Mouse (Mus musculus): Measurements from ENCODE around the gene Cacna1c.

The Cacna1c gene

GRCm38 (mm10) chr6:119139561-119139960 lies 56.7 kb downstream of the Cacna1c start:
- peak; percentile 1 for DNase-seq (ENCODE audit: low spot score)

DNA sequence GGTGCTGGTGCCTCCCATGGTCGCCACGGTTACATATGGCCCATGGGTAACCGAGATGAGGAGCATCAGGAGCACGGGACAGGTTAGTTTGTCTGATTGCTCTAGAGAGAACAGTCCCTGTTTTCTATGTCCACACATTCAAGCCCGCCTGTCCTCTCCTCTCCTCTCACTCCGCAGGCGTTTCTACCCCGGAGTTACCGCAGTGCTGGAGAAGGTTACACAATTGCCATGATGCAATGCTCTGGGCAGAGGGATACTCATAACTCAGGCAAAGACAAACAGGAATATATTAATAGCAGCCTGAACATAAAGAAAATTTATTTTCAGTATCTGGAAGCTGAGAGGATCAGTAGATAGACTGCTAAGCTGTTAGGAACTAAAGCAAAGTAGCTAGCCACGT lies 58.5 kb downstream of the Cacna1c start:
- peak; percentile 38 for DNase-seq (ENCODE audit: low spot score)

- no peak for DNase-seq (ENCODE audit: low spot score)
Observed at GRCm38 (mm10) chr6:119132863-119133262, 63.4 kb downstream of the Cacna1c start.

GRCm38 (mm10) chr6:119132111-119132735 lies 64.0 kb downstream of the Cacna1c start:
- DNase-seq (ENCODE audit: low spot score): no peak

GRCm38 (mm10) chr6:119129664-119130063 lies 66.6 kb downstream of the Cacna1c start:
- DNase-seq (ENCODE audit: low spot score): peak; percentile 45

DNA sequence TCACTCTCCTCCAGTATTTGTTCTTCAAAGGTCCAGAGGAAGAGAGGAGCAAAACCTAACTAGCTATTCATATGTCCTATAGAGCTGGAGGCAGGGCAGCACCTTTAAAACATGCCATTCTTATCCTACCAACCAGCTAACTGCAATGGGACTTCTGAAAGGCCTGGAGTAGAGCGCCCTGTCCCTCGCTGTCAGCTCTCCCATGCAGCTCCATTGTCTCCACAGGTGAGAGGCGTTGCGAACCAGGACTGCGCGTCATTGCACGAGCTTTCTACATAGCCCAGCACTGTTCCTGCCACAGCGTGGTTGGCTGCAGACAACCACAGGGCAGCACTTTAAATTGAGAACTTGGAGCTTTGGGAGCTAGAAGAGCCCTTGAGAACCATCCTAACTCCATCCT lies 67.7 kb downstream of the Cacna1c start:
- DNase-seq (ENCODE audit: low spot score): no peak

DNA sequence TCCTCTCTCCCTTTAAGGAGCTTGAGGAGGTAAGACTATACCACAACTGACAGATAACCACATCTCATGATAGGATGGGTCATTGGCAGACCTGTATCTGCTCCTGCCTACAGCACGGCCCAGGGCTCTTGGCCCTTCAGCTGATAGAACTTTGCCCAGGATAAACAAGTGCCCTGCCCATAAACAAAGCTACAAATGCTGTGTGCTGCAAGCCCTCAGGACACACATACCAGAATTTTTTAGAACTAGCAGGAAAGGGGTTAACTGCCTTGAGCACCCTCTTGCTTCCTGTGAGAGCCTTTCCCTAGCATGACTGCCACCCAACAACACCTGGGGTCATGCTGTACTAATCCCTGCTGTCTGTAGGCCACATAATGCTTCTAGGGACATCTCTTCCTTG lies 68.1 kb downstream of the Cacna1c start:
- DNase-seq (ENCODE audit: low spot score): no peak

DNA sequence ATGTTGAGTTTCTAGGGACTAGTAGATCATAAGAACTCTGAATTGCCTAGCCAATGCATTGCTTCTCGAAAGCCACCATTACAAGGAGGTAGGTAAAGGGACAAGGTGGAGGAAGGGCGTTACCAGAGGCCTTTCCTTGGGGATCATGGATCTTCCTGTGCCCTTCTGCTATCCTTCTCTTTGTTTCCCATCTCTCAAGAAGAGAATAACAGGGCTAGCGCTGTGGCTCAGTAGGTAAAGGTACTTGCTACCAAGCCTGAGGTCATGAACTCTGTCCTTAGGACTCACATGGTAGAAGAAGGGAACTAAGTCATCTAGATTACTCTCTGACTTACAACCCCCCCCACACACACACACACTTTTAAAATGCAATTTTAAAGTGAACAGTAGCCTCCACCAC lies 69.2 kb downstream of the Cacna1c start:
- no peak for DNase-seq (ENCODE audit: low spot score)

- DNase-seq (ENCODE audit: low spot score): no peak
Observed at GRCm38 (mm10) chr6:119118371-119118770, 77.8 kb downstream of the Cacna1c start.

DNA sequence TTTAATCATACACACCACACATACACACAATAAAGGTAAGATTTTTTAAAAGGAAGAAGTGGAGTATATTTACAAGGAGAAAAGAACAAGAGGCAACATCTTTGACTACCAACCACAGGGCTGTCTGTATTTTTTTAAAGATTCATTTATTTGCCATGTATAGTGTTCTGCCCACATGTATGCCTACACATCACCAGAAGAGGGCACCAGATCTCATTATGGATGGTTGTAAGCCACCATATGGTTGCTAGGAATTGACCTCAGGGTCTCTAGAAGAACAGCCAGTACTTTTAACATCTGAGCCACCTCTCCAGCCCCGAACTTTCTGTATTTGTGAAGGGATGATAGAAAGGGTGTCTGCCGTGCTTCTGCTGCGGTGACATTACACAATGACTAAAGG lies 79.9 kb downstream of the Cacna1c start:
- no peak for DNase-seq (ENCODE audit: low spot score)

DNA sequence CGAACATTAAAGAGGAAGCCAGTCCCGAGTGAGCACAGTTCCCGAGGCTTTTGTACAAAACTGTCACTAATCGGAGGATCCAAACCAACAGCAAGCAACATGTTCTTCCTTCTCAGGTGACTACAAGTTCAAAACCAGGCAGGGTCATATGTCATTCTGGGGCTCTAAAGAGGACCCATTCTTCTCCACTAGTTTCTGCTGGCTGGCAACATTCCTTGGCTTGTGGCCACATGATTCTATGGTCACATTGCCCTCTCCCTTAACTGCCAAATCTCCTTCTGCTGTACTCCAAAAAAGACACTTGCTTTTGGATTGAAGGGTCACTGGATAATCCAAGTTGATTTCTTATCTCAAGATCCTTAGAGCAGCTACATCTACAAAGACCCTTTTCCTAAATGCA lies 82.9 kb downstream of the Cacna1c start:
- DNase-seq (ENCODE audit: low spot score): no peak

- DNase-seq (ENCODE audit: low spot score): no peak
Observed at GRCm38 (mm10) chr6:119110369-119110768, 85.8 kb downstream of the Cacna1c start.

DNA sequence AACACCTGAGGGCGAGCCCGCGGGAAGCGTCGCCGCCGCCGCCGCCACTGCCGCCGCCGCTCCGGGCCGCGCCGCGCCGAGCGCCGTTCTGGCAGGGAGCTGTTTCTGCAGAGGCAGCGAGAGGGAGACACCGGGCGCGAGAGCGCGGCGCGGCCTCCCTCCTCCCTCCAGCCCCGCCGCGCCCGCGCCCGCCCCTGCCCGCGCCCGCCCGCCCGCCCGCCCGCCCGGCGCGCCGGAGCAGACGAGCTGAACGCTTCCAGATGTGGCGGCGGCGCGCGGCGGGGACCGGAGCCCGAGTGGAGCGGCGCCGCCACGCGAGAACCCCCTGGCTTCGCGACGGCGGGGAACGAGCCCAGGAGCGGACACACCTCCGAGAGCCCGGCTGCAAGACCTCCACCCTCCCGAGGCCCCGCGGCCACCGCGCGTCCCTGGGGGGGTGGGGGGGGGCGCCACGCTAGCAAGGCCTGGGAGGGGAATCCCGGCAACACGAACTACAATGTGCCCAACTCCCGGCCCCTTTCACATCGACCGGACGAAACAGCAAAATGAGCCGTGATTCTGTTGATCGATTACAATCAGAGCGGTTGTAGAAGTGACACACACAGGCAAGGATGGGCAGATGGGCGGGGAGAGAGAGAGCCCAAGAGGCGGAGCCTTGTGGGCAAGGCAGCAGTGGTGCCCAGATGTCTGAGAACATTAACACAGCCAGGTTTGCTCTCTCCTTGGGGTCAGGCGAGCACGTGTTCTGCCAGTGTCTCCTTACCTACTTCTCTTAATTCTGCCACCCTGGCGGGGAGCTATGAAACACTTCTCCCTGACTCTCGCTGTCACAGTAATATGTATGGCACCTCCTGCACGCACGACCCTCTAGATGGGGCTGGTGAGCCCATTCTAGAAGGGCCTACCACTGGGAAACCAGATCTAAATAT lies 87.5 kb downstream of the Cacna1c start:
- DNase-seq (ENCODE audit: low spot score): peak; percentile 54

DNA sequence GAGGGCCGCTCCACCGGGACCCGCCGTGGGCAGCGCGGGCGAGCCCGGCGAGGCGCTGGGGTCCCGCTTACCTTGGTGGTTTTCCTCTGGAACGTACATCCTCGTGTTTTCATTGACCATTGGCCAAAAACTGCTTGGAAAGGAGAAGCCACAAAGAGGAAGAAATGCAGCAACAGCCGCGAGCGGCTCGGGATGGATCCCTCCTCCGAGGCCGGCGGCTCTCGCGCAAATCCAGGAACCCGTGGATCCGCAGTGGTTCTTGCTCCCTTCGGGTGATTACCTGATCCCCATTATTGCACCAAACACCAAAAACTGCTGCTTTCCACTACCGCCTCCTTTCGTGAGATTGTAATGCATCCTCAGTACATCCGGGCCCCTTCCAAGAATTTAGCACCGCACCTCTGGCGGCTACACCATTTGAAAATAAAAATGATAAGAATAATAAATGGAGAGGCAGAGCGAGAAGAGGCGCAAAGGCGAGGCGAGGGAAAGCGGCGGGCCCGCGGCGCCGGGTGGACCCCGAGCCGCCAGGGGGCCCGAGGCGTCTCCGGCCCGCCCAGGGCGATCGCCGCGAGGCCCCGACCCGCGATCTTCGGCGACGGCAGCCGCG lies 88.3 kb downstream of the Cacna1c start:
- no peak for DNase-seq (ENCODE audit: low spot score)

DNA sequence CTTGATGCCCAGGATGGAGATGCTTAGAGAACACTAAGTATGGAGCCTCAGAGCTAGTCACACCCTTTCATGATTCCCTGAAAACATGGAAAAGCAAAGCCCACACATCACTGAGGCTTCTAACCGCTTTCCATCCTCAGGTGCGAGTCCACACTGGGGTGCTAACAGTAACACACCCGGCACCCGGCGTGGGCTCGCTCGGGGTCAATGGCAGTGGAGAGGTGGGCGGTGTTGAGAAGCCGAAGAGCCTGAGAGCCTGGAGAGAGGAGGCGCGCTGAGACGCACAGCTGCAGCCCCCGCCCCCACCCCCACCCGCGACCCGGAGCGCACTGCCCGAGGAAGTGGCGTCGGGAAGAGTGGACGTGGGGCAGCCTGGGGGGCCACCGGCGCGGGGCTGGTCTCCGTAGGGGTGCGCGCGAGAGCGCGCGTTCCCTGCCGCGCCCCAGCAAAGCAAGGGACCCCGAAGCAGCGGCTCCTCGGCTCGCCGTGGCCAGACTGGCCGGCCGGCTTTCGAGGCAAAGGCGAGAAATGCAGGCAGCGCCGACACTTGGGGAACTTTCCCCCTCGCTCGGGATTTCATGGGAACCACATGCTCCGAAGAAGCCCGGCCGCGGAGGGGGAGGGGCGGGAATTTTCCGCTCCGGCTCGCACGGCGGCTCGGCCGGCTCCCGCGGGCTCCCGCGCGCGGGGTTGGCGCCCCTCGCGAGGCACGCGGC lies 88.9 kb downstream of the Cacna1c start:
- peak; percentile 35 for DNase-seq (ENCODE audit: low spot score)

DNA sequence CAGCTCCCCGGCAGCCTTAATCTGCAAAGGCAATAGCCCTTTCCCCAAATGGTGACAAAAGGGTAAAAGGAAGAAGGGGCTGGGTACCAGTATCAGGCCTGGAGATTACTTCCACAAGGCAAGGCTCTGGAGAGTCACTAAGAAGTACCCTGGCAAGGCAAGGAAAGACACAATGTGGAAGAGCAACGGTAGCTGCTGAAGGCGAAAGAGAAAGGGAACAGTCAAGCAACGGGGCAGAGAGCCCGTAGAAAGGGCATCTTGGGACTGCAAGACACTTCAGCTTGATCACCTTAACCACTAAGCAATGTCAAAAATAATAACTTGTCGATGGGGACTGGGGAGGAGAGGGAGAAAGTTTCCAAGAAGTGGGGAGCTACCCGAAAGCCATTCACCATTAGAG lies 89.5 kb downstream of the Cacna1c start:
- DNase-seq (ENCODE audit: low spot score): no peak

- DNase-seq (ENCODE audit: low spot score): no peak
Observed at GRCm38 (mm10) chr6:119105651-119106595, 90.3 kb downstream of the Cacna1c start.

DNA sequence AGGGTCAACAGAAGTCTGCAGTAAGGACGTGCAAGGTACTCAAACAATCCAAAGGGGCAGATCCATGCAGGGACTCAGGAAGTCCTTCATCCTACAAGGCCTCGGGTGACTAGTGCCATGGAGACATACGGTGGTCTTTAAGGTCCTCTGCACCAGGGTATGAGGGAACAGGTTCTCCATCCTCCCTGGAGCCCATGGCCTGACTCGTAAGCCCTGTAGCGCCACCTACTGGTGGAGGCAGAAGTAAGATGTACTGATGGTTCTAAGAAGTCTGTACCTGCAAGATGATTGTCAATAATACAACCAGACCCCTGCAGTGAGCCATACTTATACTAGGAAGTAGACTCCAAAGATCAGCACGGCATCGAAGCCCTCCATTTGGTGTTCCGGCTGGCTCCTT lies 92.0 kb downstream of the Cacna1c start:
- DNase-seq (ENCODE audit: low spot score): peak; percentile 80

- DNase-seq (ENCODE audit: low spot score): no peak
Observed at GRCm38 (mm10) chr6:119102936-119103335, 93.3 kb downstream of the Cacna1c start.

GRCm38 (mm10) chr6:119099333-119099732 lies 96.9 kb downstream of the Cacna1c start:
- DNase-seq (ENCODE audit: low spot score): peak; percentile 29

DNA sequence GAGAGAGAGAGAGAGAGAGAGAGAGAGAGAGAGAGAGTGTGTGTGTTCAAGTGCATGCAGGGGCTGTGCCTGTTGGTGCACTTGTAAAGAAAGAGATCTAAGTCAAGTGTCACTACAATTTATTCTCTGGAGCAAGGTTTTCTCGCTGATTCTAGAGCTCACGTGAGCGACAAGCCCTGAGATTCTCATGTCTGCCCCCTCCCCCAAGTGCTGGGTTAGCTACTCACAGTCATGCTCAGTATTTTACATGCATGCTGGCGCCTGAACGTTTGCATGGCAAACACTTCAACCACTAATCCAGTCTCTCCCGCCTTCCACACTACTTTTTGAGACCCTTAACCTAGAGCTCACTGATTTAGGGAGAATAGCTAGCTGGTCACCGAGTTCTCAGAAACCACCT lies 99.7 kb downstream of the Cacna1c start:
- no peak for DNase-seq (ENCODE audit: low spot score)
